In genomic region chr15:84189881-84190280, GRCm38 (mm10) we compare ENCODE assay signal across 15 mouse cellular contexts. TPM values are rescaled to one million over a fixed set of nuclear protein-coding genes. Genes with fewer than 3 reads are reported as not detected.
A peak's percentile ranks its signal among the peaks of the same experiment; 100 is the strongest.
DNase-seq lines count a peak whose midpoint lies in the region; ATAC-seq and TF ChIP-seq lines count a peak whose summit lies in the region.
"Had no signal": no experiment of that assay in that cellular context is flagged by ENCODE, and none has a peak within 500 bp of the region (broad histone marks: within the 10 kb centered on the region; RNA-seq: fewer than 3 reads in every experiment).

No protein-coding gene starts in this region.

- H3K36me3 ChIP-seq in embryonic facial prominence, embryonic 11.5 days (replicated peaks; ENCODE audit: control insufficient read depth, insufficient read depth, low read depth, low read length): no peaks in the 10 kb centered on the region
- 0 out of 2 replicates have a peak, but pooled peaks cover 4% of the 10 kb centered on the region for H3K36me3 ChIP-seq in embryonic facial prominence, embryonic 10.5 days (replicated peaks)
- no peaks in the 10 kb centered on the region for H3K36me3 ChIP-seq in lung, postnatal 0 days (ENCODE audit: insufficient read depth, low read length)
- H3K36me3 ChIP-seq in forebrain, embryonic 11.5 days (ENCODE audit: control insufficient read depth, insufficient read depth, low read length): no peaks in the 10 kb centered on the region

- H3K27ac ChIP-seq in embryonic facial prominence, embryonic 11.5 days (replicated peaks; ENCODE audit: low read depth, low read length): no peak overlapping the region
- H3K27ac ChIP-seq in embryonic facial prominence, embryonic 10.5 days (replicated peaks): no peak overlapping the region
- H3K27ac ChIP-seq in lung, postnatal 0 days (ENCODE audit: low read length): no peak overlapping the region
- H3K27ac ChIP-seq in forebrain, embryonic 11.5 days (ENCODE audit: low read depth, low read length): no peak overlapping the region
- H3K27ac ChIP-seq: limb, embryonic 13.5 days had no signal

- no peak overlapping the region for H3K4me3 ChIP-seq in embryonic facial prominence, embryonic 11.5 days (ENCODE audit: low read depth, low read length)
- no peak overlapping the region for H3K4me3 ChIP-seq in embryonic facial prominence, embryonic 10.5 days
- no peak overlapping the region for H3K4me3 ChIP-seq in lung, postnatal 0 days (ENCODE audit: low read depth, low read length)
- no peak overlapping the region for H3K4me3 ChIP-seq in forebrain, embryonic 11.5 days (ENCODE audit: low read depth, low read length)
- H3K4me3 ChIP-seq: limb, embryonic 13.5 days had no signal

- no peak overlapping the region for H3K4me2 ChIP-seq in embryonic facial prominence, embryonic 11.5 days (ENCODE audit: low read depth, low read length)
- H3K4me2 ChIP-seq in lung, postnatal 0 days (replicated peaks; ENCODE audit: low read depth, low read length): no peak overlapping the region
- H3K4me2 ChIP-seq in forebrain, embryonic 11.5 days (ENCODE audit: low read depth, low read length, severe bottlenecking): no peak overlapping the region
- H3K4me2 ChIP-seq: limb, embryonic 13.5 days had no signal

- H3K9ac ChIP-seq in embryonic facial prominence, embryonic 11.5 days (replicated peaks; ENCODE audit: low read length): no peak overlapping the region
- no peak overlapping the region for H3K9ac ChIP-seq in lung, postnatal 0 days (replicated peaks; ENCODE audit: low read depth)
- H3K9ac ChIP-seq in forebrain, embryonic 11.5 days (ENCODE audit: low read length): no peak overlapping the region
- H3K9ac ChIP-seq: limb, embryonic 13.5 days had no signal

- WGBS in embryonic facial prominence, embryonic 11.5 days: 29% methylated on average over 3 of the region's 3 CpGs
- WGBS in embryonic facial prominence, embryonic 10.5 days: 46% methylated on average over 3 of the region's 3 CpGs
- WGBS in lung, postnatal 0 days: 36% methylated on average over 3 of the region's 3 CpGs
- WGBS in forebrain, embryonic 11.5 days: 52% methylated on average over 3 of the region's 3 CpGs

- no peaks in the 10 kb centered on the region for H3K27me3 ChIP-seq in embryonic facial prominence, embryonic 11.5 days (ENCODE audit: control insufficient read depth, insufficient read depth, low read length)
- no peaks in the 10 kb centered on the region for H3K27me3 ChIP-seq in embryonic facial prominence, embryonic 10.5 days (replicated peaks; ENCODE audit: low read depth, poor library complexity, severe bottlenecking)
- no peaks in the 10 kb centered on the region for H3K27me3 ChIP-seq in lung, postnatal 0 days (replicated peaks; ENCODE audit: insufficient read depth, low read length)
- no peaks in the 10 kb centered on the region for H3K27me3 ChIP-seq in forebrain, embryonic 11.5 days (ENCODE audit: control insufficient read depth, insufficient read depth, low read length)
- H3K27me3 ChIP-seq: limb, embryonic 13.5 days had no signal

- H3K4me1 ChIP-seq in embryonic facial prominence, embryonic 11.5 days (ENCODE audit: control insufficient read depth, insufficient read depth, low read length): 0 out of 2 replicates have a peak, but pooled peaks cover 2% of the 10 kb centered on the region
- peaks cover 25% of the 10 kb centered on the region for H3K4me1 ChIP-seq in embryonic facial prominence, embryonic 10.5 days
- H3K4me1 ChIP-seq in lung, postnatal 0 days (ENCODE audit: insufficient read depth, low read depth, low read length): no peaks in the 10 kb centered on the region
- 0 out of 2 replicates have a peak, but pooled peaks cover 3% of the 10 kb centered on the region for H3K4me1 ChIP-seq in forebrain, embryonic 11.5 days (replicated peaks; ENCODE audit: control insufficient read depth, insufficient read depth, low read length)

- ATAC-seq in embryonic facial prominence, embryonic 11.5 days (replicated peaks; ENCODE audit: insufficient number of reproducible peaks, low FRiP score, low TSS enrichment, low read depth): no peak
- ATAC-seq in lung, postnatal 0 days: no peak
- peak; percentile 45 for ATAC-seq in megakaryocyte progenitor cell, adult 5-6 weeks (replicated peaks; ENCODE audit: poor library complexity)
- no peak for ATAC-seq in forebrain, embryonic 11.5 days (replicated peaks; ENCODE audit: low FRiP score)

- peak; percentile 49 for DNase-seq in embryonic facial prominence, embryonic 11.5 days (ENCODE audit: low spot score)
- DNase-seq in embryonic facial prominence, embryonic 10.5 days (ENCODE audit: low spot score): no peak
- DNase-seq in lung, postnatal 0 days (ENCODE audit: low spot score): peak; percentile 35
- no peak for DNase-seq in lung, postnatal 25 days (ENCODE audit: low spot score)
- DNase-seq in R1 (ENCODE audit: low read depth, low spot score): peak; percentile 94
- no peak for DNase-seq in urinary bladder, adult 18-20 months (ENCODE audit: low spot score in 2 of 2)
- no peak for DNase-seq in forebrain, embryonic 11.5 days (ENCODE audit: low spot score)
- DNase-seq: cerebellum, adult 11 months; heart, postnatal 10 days; kidney, adult 2 months; thymus, postnatal 4 days had no signal

- no peaks in the 10 kb centered on the region for H3K9me3 ChIP-seq in embryonic facial prominence, embryonic 11.5 days (replicated peaks; ENCODE audit: control insufficient read depth, low read length)
- H3K9me3 ChIP-seq in embryonic facial prominence, embryonic 10.5 days: no peaks in the 10 kb centered on the region
- no peaks in the 10 kb centered on the region for H3K9me3 ChIP-seq in lung, postnatal 0 days (ENCODE audit: low read length)
- H3K9me3 ChIP-seq in forebrain, embryonic 11.5 days (ENCODE audit: control insufficient read depth, low read length): no peaks in the 10 kb centered on the region
- H3K9me3 ChIP-seq: limb, embryonic 13.5 days had no signal

- no peak for TF ChIP-seq CTCF in lung, postnatal 0 days (IDR thresholded peaks at IDR 0.05)

- TF ChIP-seq EP300 in lung, postnatal 0 days (IDR thresholded peaks at IDR 0.05): no peak

RNA-seq across cellular contexts. Expression of gene Samm50, which starts 2.2 kb away (rescaled TPM):
- 84.3 and 85.7 TPM in 2 replicates for polyA plus RNA-seq in embryonic facial prominence, embryonic 11.5 days (2014; fragmentation: Nextera tagmentation; extraction: Ambion mirVana)
- 113 TPM in 2 replicates for polyA plus RNA-seq in embryonic facial prominence, embryonic 10.5 days (2016; fragmentation: Nextera tagmentation; extraction: Ambion mirVana)
- polyA plus RNA-seq in lung, postnatal 0 days (2015; fragmentation: Nextera tagmentation; extraction: Ambion mirVana): 59.9 and 63.5 TPM in 2 replicates
- total RNA-seq in megakaryocyte progenitor cell, adult 5-6 weeks (2015): 45.1 and 56.2 TPM in 2 replicates
- 35.6 and 42.0 TPM in 2 replicates for total RNA-seq in megakaryocyte progenitor cell, adult 5-6 weeks (2017)
- 78.8 and 83.0 TPM in 2 replicates for polyA plus RNA-seq in forebrain, embryonic 11.5 days (2014; fragmentation: Nextera tagmentation; extraction: Ambion mirVana)

RNA-seq across cellular contexts. Expression of gene Pnpla3, which starts 22.2 kb away (rescaled TPM):
- 0.79 and 0.91 TPM in 2 replicates for polyA plus RNA-seq in embryonic facial prominence, embryonic 11.5 days (2014; fragmentation: Nextera tagmentation; extraction: Ambion mirVana)
- 0.89 and 1.5 TPM in 2 replicates for polyA plus RNA-seq in embryonic facial prominence, embryonic 10.5 days (2016; fragmentation: Nextera tagmentation; extraction: Ambion mirVana)
- 0.27 and 0.49 TPM in 2 replicates for polyA plus RNA-seq in lung, postnatal 0 days (2015; fragmentation: Nextera tagmentation; extraction: Ambion mirVana)
- total RNA-seq in megakaryocyte progenitor cell, adult 5-6 weeks (2015): not detected in 2 replicates
- total RNA-seq in megakaryocyte progenitor cell, adult 5-6 weeks (2017): not detected in 2 replicates
- 1.6 and 2.0 TPM in 2 replicates for polyA plus RNA-seq in forebrain, embryonic 11.5 days (2014; fragmentation: Nextera tagmentation; extraction: Ambion mirVana)
- total RNA-seq: megakaryocyte-erythroid progenitor cell, adult 5-6 weeks had no signal
- polyA plus RNA-seq: C2C12 had no signal

RNA-seq across cellular contexts. Expression of gene Parvb, which starts 42.0 kb away (rescaled TPM):
- 6.0 and 7.3 TPM in 2 replicates for polyA plus RNA-seq in embryonic facial prominence, embryonic 11.5 days (2014; fragmentation: Nextera tagmentation; extraction: Ambion mirVana)
- polyA plus RNA-seq in embryonic facial prominence, embryonic 10.5 days (2016; fragmentation: Nextera tagmentation; extraction: Ambion mirVana): 7.1 and 8.4 TPM in 2 replicates
- polyA plus RNA-seq in lung, postnatal 0 days (2015; fragmentation: Nextera tagmentation; extraction: Ambion mirVana): 7.9 and 8.5 TPM in 2 replicates
- 3.8 and 4.6 TPM in 2 replicates for total RNA-seq in megakaryocyte progenitor cell, adult 5-6 weeks (2015)
- total RNA-seq in megakaryocyte progenitor cell, adult 5-6 weeks (2017): 0.33 and 1.5 TPM in 2 replicates
- polyA plus RNA-seq in forebrain, embryonic 11.5 days (2014; fragmentation: Nextera tagmentation; extraction: Ambion mirVana): 3.3 and 4.9 TPM in 2 replicates

Comparison
In these comparisons a context has a peak if more than half of its experiments do, and no peak if none do; other contexts are left out.
1. DNase-seq: peak in embryonic facial prominence, embryonic 11.5 days (single experiment), lung, postnatal 0 days (single experiment) and R1 (single experiment); none in embryonic facial prominence, embryonic 10.5 days (single experiment), lung, postnatal 25 days (single experiment), urinary bladder, adult 18-20 months (0 of 2) and forebrain, embryonic 11.5 days (single experiment).